Mouse (Mus musculus): Measurements from ENCODE around the gene Mst1. TPM values are rescaled to one million over a fixed set of nuclear protein-coding genes. Genes with fewer than 3 reads are reported as not detected.

Mst1 gene
- total and polyA plus RNA-seq, 2 experiments from 2014 or later, result not detected

- no peak overlapping the region for H3K4me3 ChIP-seq (ENCODE audit: low read length)
- no peak for ATAC-seq
- H3K4me1 ChIP-seq (ENCODE audit: insufficient read depth, low read length), result no peaks in the 10 kb centered on the region
- H3K27ac ChIP-seq, result no peak overlapping the region
- 70% methylated on average over 8 of the region's 8 CpGs for WGBS
- no peak for DNase-seq (ENCODE audit: low spot score)
- no peak overlapping the region for H3K4me2 ChIP-seq (ENCODE audit: low read depth, low read length)
- TF ChIP-seq CTCF (IDR thresholded peaks at IDR 0.05; ENCODE audit: low read depth), result no peak
- no peak overlapping the region for H3K9ac ChIP-seq (replicated peaks; ENCODE audit: low read length)
- no peaks in the 10 kb centered on the region for H3K27me3 ChIP-seq (ENCODE audit: insufficient read depth, low read length)
- H3K9me3 ChIP-seq (ENCODE audit: low read length), result no peaks in the 10 kb centered on the region
- 0 out of 2 replicates have a peak, but pooled peaks cover 5% of the 10 kb centered on the region for H3K36me3 ChIP-seq (ENCODE audit: insufficient read depth, low read length)
Measured at GRCm38 (mm10) chr9:108125731-108126130, 45.5 kb downstream of the Mst1 start.

GRCm38 (mm10) chr9:108126436-108127180 lies 46.4 kb downstream of the Mst1 start:
- Histone ChIP-seq H3K4me1 (ENCODE audit: insufficient read depth, low read length) (no peaks in the 10 kb centered on the region), H3K4me2 (ENCODE audit: low read depth, low read length) (no peak overlapping the region), H3K9me3 (ENCODE audit: low read length) (no peaks in the 10 kb centered on the region), H3K4me3 (ENCODE audit: low read length) (no peak overlapping the region), H3K36me3 (ENCODE audit: insufficient read depth, low read length) (0 out of 2 replicates have a peak, but pooled peaks cover 5% of the 10 kb centered on the region), H3K27ac (no peak overlapping the region), H3K27me3 (ENCODE audit: insufficient read depth, low read length) (no peaks in the 10 kb centered on the region), H3K9ac (replicated peaks; ENCODE audit: low read length) (no peak overlapping the region)
- WGBS, result 86% methylated on average over 17 of the region's 17 CpGs
- ATAC-seq (no peak), DNase-seq (ENCODE audit: low spot score) (no peak)
- TF ChIP-seq CTCF (IDR thresholded peaks at IDR 0.05; ENCODE audit: low read depth), result no peak

- ATAC-seq, result no peak
Measured at GRCm38 (mm10) chr9:108128248-108128647, 48.0 kb downstream of the Mst1 start.

GRCm38 (mm10) chr9:108129042-108129948 lies 49.1 kb downstream of the Mst1 start:
- TF ChIP-seq CTCF (IDR thresholded peaks at IDR 0.05; ENCODE audit: low read depth), result no peak
- H3K4me3 ChIP-seq (ENCODE audit: low read length), result no peak overlapping the region
- no peaks in the 10 kb centered on the region for H3K27me3 ChIP-seq (ENCODE audit: insufficient read depth, low read length)
- no peak overlapping the region for H3K9ac ChIP-seq (replicated peaks; ENCODE audit: low read length)
- H3K4me1 ChIP-seq (ENCODE audit: insufficient read depth, low read length), result no peaks in the 10 kb centered on the region
- H3K27ac ChIP-seq, result no peak overlapping the region
- WGBS, result 82% methylated on average over 13 of the region's 13 CpGs
- ATAC-seq (no peak), DNase-seq (ENCODE audit: low spot score) (no peak)
- H3K9me3 ChIP-seq (ENCODE audit: low read length), result no peaks in the 10 kb centered on the region
- 0 out of 2 replicates have a peak, but pooled peaks cover 5% of the 10 kb centered on the region for H3K36me3 ChIP-seq (ENCODE audit: insufficient read depth, low read length)
- no peak overlapping the region for H3K4me2 ChIP-seq (ENCODE audit: low read depth, low read length)

More at GRCm38 (mm10) chr9:108128248-108128647, 48.0 kb downstream of the Mst1 start:
- no peak for DNase-seq (ENCODE audit: low spot score)
- Histone ChIP-seq H3K4me2 (ENCODE audit: low read depth, low read length) (no peak overlapping the region), H3K9me3 (ENCODE audit: low read length) (no peaks in the 10 kb centered on the region), H3K4me1 (ENCODE audit: insufficient read depth, low read length) (no peaks in the 10 kb centered on the region), H3K36me3 (ENCODE audit: insufficient read depth, low read length) (0 out of 2 replicates have a peak, but pooled peaks cover 5% of the 10 kb centered on the region), H3K27ac (no peak overlapping the region), H3K4me3 (ENCODE audit: low read length) (no peak overlapping the region), H3K9ac (replicated peaks; ENCODE audit: low read length) (no peak overlapping the region), H3K27me3 (ENCODE audit: insufficient read depth, low read length) (no peaks in the 10 kb centered on the region)
- TF ChIP-seq CTCF (IDR thresholded peaks at IDR 0.05; ENCODE audit: low read depth), result no peak
- WGBS, result 87% methylated on average over 11 of the region's 11 CpGs

- DNase-seq (ENCODE audit: low spot score), result no peak
- H3K9ac ChIP-seq (replicated peaks; ENCODE audit: low read length), result no peak overlapping the region
- no peak for TF ChIP-seq CTCF (IDR thresholded peaks at IDR 0.05; ENCODE audit: low read depth)
- no peaks in the 10 kb centered on the region for H3K9me3 ChIP-seq (ENCODE audit: low read length)
- WGBS, result 94% methylated on average over 5 of the region's 5 CpGs
- ATAC-seq, result no peak
- no peak overlapping the region for H3K4me2 ChIP-seq (ENCODE audit: low read depth, low read length)
- H3K27ac ChIP-seq, result no peak overlapping the region
- H3K4me3 ChIP-seq (ENCODE audit: low read length), result no peak overlapping the region
- no peaks in the 10 kb centered on the region for H3K36me3 ChIP-seq (ENCODE audit: insufficient read depth, low read length)
- no peaks in the 10 kb centered on the region for H3K4me1 ChIP-seq (ENCODE audit: insufficient read depth, low read length)
- H3K27me3 ChIP-seq (ENCODE audit: insufficient read depth, low read length), result no peaks in the 10 kb centered on the region
Measured at GRCm38 (mm10) chr9:108131502-108131901, 51.3 kb downstream of the Mst1 start.

GRCm38 (mm10) chr9:108132373-108132772 lies 52.1 kb downstream of the Mst1 start:
- H3K4me3 ChIP-seq (ENCODE audit: low read length), result no peak overlapping the region
- no peak for TF ChIP-seq CTCF (IDR thresholded peaks at IDR 0.05; ENCODE audit: low read depth)
- H3K9me3 ChIP-seq (ENCODE audit: low read length), result no peaks in the 10 kb centered on the region
- 93% methylated on average over 3 of the region's 3 CpGs for WGBS
- no peaks in the 10 kb centered on the region for H3K27me3 ChIP-seq (ENCODE audit: insufficient read depth, low read length)
- no peak overlapping the region for H3K9ac ChIP-seq (replicated peaks; ENCODE audit: low read length)
- H3K36me3 ChIP-seq (ENCODE audit: insufficient read depth, low read length), result peaks cover 3% of the 10 kb centered on the region; the same call in 1 of the 2 replicates
- H3K4me1 ChIP-seq (ENCODE audit: insufficient read depth, low read length), result no peaks in the 10 kb centered on the region
- H3K4me2 ChIP-seq (ENCODE audit: low read depth, low read length), result no peak overlapping the region
- DNase-seq (ENCODE audit: low spot score) (no peak), ATAC-seq (no peak)
- H3K27ac ChIP-seq, result no peak overlapping the region
